In genomic region chr3:103852565-103853299, GRCm38 (mm10) we compare ENCODE assay signal across 8 mouse cellular contexts. TPM values are rescaled to one million over a fixed set of nuclear protein-coding genes. Genes with fewer than 3 reads are reported as not detected.
A peak's percentile ranks its signal among the peaks of the same experiment; 100 is the strongest.
DNase-seq lines count a peak whose midpoint lies in the region; ATAC-seq lines count a peak whose summit lies in the region.

No protein-coding gene starts in this region.

- H3K79me2 ChIP-seq in macrophage (ENCODE audit: inconsistent target): no peaks in the 10 kb centered on the region

- 69% methylated on average over 3 of the region's 3 CpGs for WGBS in limb, embryonic 11.5 days
- WGBS in limb, embryonic 10.5 days: 74% methylated on average over 3 of the region's 3 CpGs
- WGBS in macrophage (ENCODE audit: missing documents): 30% methylated on average over 3 of the region's 3 CpGs

- H3K9ac ChIP-seq in limb, embryonic 11.5 days (ENCODE audit: low read length): no peak overlapping the region

- H3K27me3 ChIP-seq in limb, embryonic 11.5 days (ENCODE audit: control insufficient read depth, insufficient read depth, low read length): no peaks in the 10 kb centered on the region
- no peaks in the 10 kb centered on the region for H3K27me3 ChIP-seq in limb, embryonic 10.5 days (ENCODE audit: low read depth, poor library complexity, severe bottlenecking)

- DNase-seq in limb, embryonic 11.5 days (ENCODE audit: low spot score): peak; percentile 24
- no peak for DNase-seq in limb, embryonic 10.5 days (ENCODE audit: low spot score)
- peak; percentile 90 for DNase-seq in R1 (ENCODE audit: low read depth, low spot score)
- DNase-seq in cerebellum, adult 18-20 months: peak; percentile 90 to 93
- DNase-seq in thymus, adult 18-20 months: peak; percentile 44 to 77
- DNase-seq in urinary bladder, postnatal 4 days (ENCODE audit: low spot score in 2 of 2): no peak

- H3K27ac ChIP-seq in limb, embryonic 11.5 days (replicated peaks; ENCODE audit: low read depth, low read length): no peak overlapping the region
- no peak overlapping the region for H3K27ac ChIP-seq in limb, embryonic 10.5 days
- peak overlapping the region; percentile 35 for H3K27ac ChIP-seq in macrophage

- no peaks in the 10 kb centered on the region for H3K36me3 ChIP-seq in limb, embryonic 11.5 days (ENCODE audit: control insufficient read depth, insufficient read depth, low read length)
- H3K36me3 ChIP-seq in limb, embryonic 10.5 days: no peaks in the 10 kb centered on the region
- no peaks in the 10 kb centered on the region for H3K36me3 ChIP-seq in macrophage (ENCODE audit: inconsistent target)

- H3K4me3 ChIP-seq in limb, embryonic 11.5 days (ENCODE audit: low read depth, low read length): no peak overlapping the region
- no peak overlapping the region for H3K4me3 ChIP-seq in limb, embryonic 10.5 days
- H3K4me3 ChIP-seq in macrophage (ENCODE audit: inconsistent target): no peak overlapping the region

- no peaks in the 10 kb centered on the region for H3K4me1 ChIP-seq in limb, embryonic 11.5 days (ENCODE audit: control insufficient read depth, insufficient read depth, low read length)
- no peaks in the 10 kb centered on the region for H3K4me1 ChIP-seq in limb, embryonic 10.5 days

- no peak overlapping the region for H3K4me2 ChIP-seq in limb, embryonic 11.5 days (ENCODE audit: low read depth, severe bottlenecking)

- no peak for ATAC-seq in limb, embryonic 11.5 days (ENCODE audit: insufficient number of reproducible peaks, low FRiP score, low TSS enrichment, low read depth)
- ATAC-seq in hematopoietic stem cell, adult 5-6 weeks (replicated peaks in 1 of 2; ENCODE audit: insufficient read depth in 1 of 2, low FRiP score in 2 of 2, low TSS enrichment in 1 of 2, low read depth in 1 of 2, poor library complexity in 2 of 2, severe bottlenecking in 2 of 2): peak; percentile 65 to 77; a peak in 3 of 4 replicates

- no peaks in the 10 kb centered on the region for H3K9me3 ChIP-seq in limb, embryonic 11.5 days (ENCODE audit: control insufficient read depth, low read length)
- no peaks in the 10 kb centered on the region for H3K9me3 ChIP-seq in limb, embryonic 10.5 days (replicated peaks)

RNA-seq across cellular contexts. Expression of gene Ptpn22, which starts 6.9 kb away (rescaled TPM):
- 0.17 and 0.35 TPM in 2 replicates for polyA plus RNA-seq in limb, embryonic 11.5 days (2014; fragmentation: Nextera tagmentation; extraction: Ambion mirVana)
- polyA plus RNA-seq in limb, embryonic 10.5 days (2016; fragmentation: Nextera tagmentation; extraction: Ambion mirVana): 0.28 TPM in 1 of 2 replicates, not detected in the other
- total RNA-seq in hematopoietic stem cell, adult 5-6 weeks (2017): 57.9 and 65.8 TPM in 2 replicates
- total RNA-seq in macrophage (2018; cell fraction: chromatin; rRNA removed): 100 to 1,000 TPM in 3 of 26 experiments, 10 to 100 TPM in 22, 1 to 10 TPM in 1; 8.8 to 119 (median 53.3) TPM
- total RNA-seq in macrophage (2018; cell fraction: cytosol; rRNA removed): 10 to 100 TPM; 16.1 to 56.1 (median 36.7) TPM
- total RNA-seq in macrophage (2018; cell fraction: nucleus; rRNA removed): 10 to 100 TPM; 13.7 to 89.5 (median 30.4) TPM
- 18.6 to 55.2 TPM (median 22.4 TPM) in 3 replicates for polyA plus RNA-seq in macrophage (2018)

RNA-seq across cellular contexts. Expression of gene Bcl2l15, which starts 20.3 kb away (rescaled TPM):
- 0.35 TPM in 1 of 2 replicates, not detected in the other for polyA plus RNA-seq in limb, embryonic 11.5 days (2014; fragmentation: Nextera tagmentation; extraction: Ambion mirVana)
- 0.11 and 0.15 TPM in 2 replicates for polyA plus RNA-seq in limb, embryonic 10.5 days (2016; fragmentation: Nextera tagmentation; extraction: Ambion mirVana)
- 0.50 TPM in 1 of 2 replicates, not detected in the other for total RNA-seq in hematopoietic stem cell, adult 5-6 weeks (2017)
- total RNA-seq in macrophage (2018; cell fraction: chromatin; rRNA removed): 1 to 10 TPM in 1 of 26 experiments, not detected in 25; 1.6 TPM
- total RNA-seq in macrophage (2018; cell fraction: cytosol; rRNA removed): under 1 TPM in 2 of 26 experiments, not detected in 24; 0.10 to 0.27 TPM
- 1 to 10 TPM in 5 of 26 experiments, under 1 TPM in 3, not detected in 18; 0.41 to 6.5 (median 1.2) TPM for total RNA-seq in macrophage (2018; cell fraction: nucleus; rRNA removed)
- not detected in 3 replicates for polyA plus RNA-seq in macrophage (2018)

RNA-seq across cellular contexts. Expression of gene Gm43064, which starts 43.4 kb away (rescaled TPM):
- 0.08 TPM in 1 of 2 replicates, not detected in the other for polyA plus RNA-seq in limb, embryonic 11.5 days (2014; fragmentation: Nextera tagmentation; extraction: Ambion mirVana)
- 0.18 and 0.26 TPM in 2 replicates for polyA plus RNA-seq in limb, embryonic 10.5 days (2016; fragmentation: Nextera tagmentation; extraction: Ambion mirVana)
- 0.94 TPM in 1 of 2 replicates, not detected in the other for total RNA-seq in hematopoietic stem cell, adult 5-6 weeks (2017)
- 1 to 10 TPM in 1 of 26 experiments, under 1 TPM in 13, not detected in 12; 0.28 to 1.1 (median 0.42) TPM for total RNA-seq in macrophage (2018; cell fraction: chromatin; rRNA removed)
- total RNA-seq in macrophage (2018; cell fraction: cytosol; rRNA removed): under 1 TPM in 16 of 26 experiments, not detected in 10; 0.05 to 0.30 (median 0.10) TPM
- 1 to 10 TPM in 1 of 26 experiments, under 1 TPM in 12, not detected in 13; 0.18 to 2.5 (median 0.47) TPM for total RNA-seq in macrophage (2018; cell fraction: nucleus; rRNA removed)
- 0.11 TPM in 1 of 3 replicates, not detected in the others for polyA plus RNA-seq in macrophage (2018)

RNA-seq across cellular contexts. Expression of gene Ap4b1, which starts 43.4 kb away (rescaled TPM):
- 22.8 and 25.5 TPM in 2 replicates for polyA plus RNA-seq in limb, embryonic 11.5 days (2014; fragmentation: Nextera tagmentation; extraction: Ambion mirVana)
- 21.4 and 23.6 TPM in 2 replicates for polyA plus RNA-seq in limb, embryonic 10.5 days (2016; fragmentation: Nextera tagmentation; extraction: Ambion mirVana)
- 21.6 and 28.6 TPM in 2 replicates for total RNA-seq in hematopoietic stem cell, adult 5-6 weeks (2017)
- 10 to 100 TPM; 10.8 to 33.5 (median 20.8) TPM for total RNA-seq in macrophage (2018; cell fraction: chromatin; rRNA removed)
- 10 to 100 TPM in 20 of 26 experiments, 1 to 10 TPM in 6; 6.8 to 12.6 (median 11.2) TPM for total RNA-seq in macrophage (2018; cell fraction: cytosol; rRNA removed)
- total RNA-seq in macrophage (2018; cell fraction: nucleus; rRNA removed): 10 to 100 TPM; 13.6 to 33.0 (median 20.7) TPM
- polyA plus RNA-seq in macrophage (2018): 5.2 to 11.4 TPM (median 9.4 TPM) in 3 replicates

RNA-seq across cellular contexts. Expression of gene Dclre1b, which starts 43.5 kb away (rescaled TPM):
- 39.7 and 40.2 TPM in 2 replicates for polyA plus RNA-seq in limb, embryonic 11.5 days (2014; fragmentation: Nextera tagmentation; extraction: Ambion mirVana)
- polyA plus RNA-seq in limb, embryonic 10.5 days (2016; fragmentation: Nextera tagmentation; extraction: Ambion mirVana): 37.9 and 42.1 TPM in 2 replicates
- 15.2 and 17.4 TPM in 2 replicates for total RNA-seq in hematopoietic stem cell, adult 5-6 weeks (2017)
- total RNA-seq in macrophage (2018; cell fraction: chromatin; rRNA removed): 10 to 100 TPM in 6 of 26 experiments, 1 to 10 TPM in 20; 3.1 to 14.6 (median 6.6) TPM
- total RNA-seq in macrophage (2018; cell fraction: cytosol; rRNA removed): 1 to 10 TPM; 2.0 to 8.3 (median 5.5) TPM
- 10 to 100 TPM in 5 of 26 experiments, 1 to 10 TPM in 21; 3.0 to 16.3 (median 6.8) TPM for total RNA-seq in macrophage (2018; cell fraction: nucleus; rRNA removed)
- 4.8 to 7.4 TPM (median 5.8 TPM) in 3 replicates for polyA plus RNA-seq in macrophage (2018)

Comparison
In these comparisons a context has a peak if more than half of its experiments do, and no peak if none do; other contexts are left out.
1. DNase-seq: peak in limb, embryonic 11.5 days (single experiment), R1 (single experiment), cerebellum, adult 18-20 months (2 of 2) and thymus, adult 18-20 months (2 of 2); none in limb, embryonic 10.5 days (single experiment) and urinary bladder, postnatal 4 days (0 of 2).
2. RNA of gene Ptpn22, which starts 6.9 kb away (polyA plus RNA-seq): 18.6 to 55.2 TPM in macrophage; 0.28 TPM in limb, embryonic 10.5 days and 0.17 to 0.35 TPM in limb, embryonic 11.5 days; every median in the first group is over 10 times any median in the second.